Mouse (Mus musculus) hindbrain, embryonic 16.5 days (tissue): ENCODE data around the gene Gm21992. TPM values are rescaled to one million over a fixed set of nuclear protein-coding genes. Genes with fewer than 3 reads are reported as not detected.

Experiments used
- ATAC-seq: fragments of 200-750 bp; cut with Nextera tagmentation; 2 replicates; pipeline ENCODE4 v1.8.0; 2017; ENCODE audit warnings: moderate TSS enrichment, moderate library complexity
- H3K27ac ChIP-seq: fragments of 300-500 bp; sonication (generic); 2 replicates; pipeline ENCODE4 v1.5.1; 2014; ENCODE audit warnings: low read depth, mild to moderate bottlenecking, control low read depth, low read length, moderate library complexity
- H3K27me3 ChIP-seq: fragments of 300-500 bp; sonication (generic); replicated peaks from 2 replicates; pipeline ENCODE4 v1.6.1; 2014; ENCODE audit warnings: low read length; ENCODE audit not compliant: control insufficient read depth, insufficient read depth
- H3K36me3 ChIP-seq: fragments of 300-500 bp; sonication (generic); 2 replicates; pipeline ENCODE4 v1.6.1; 2014; ENCODE audit warnings: mild to moderate bottlenecking, low read length, moderate library complexity, mixed read lengths; ENCODE audit not compliant: control insufficient read depth, insufficient read depth
- H3K4me1 ChIP-seq: fragments of 300-500 bp; sonication (generic); 2 replicates; pipeline ENCODE4 v1.6.1; 2014; ENCODE audit warnings: low read depth, low read length; ENCODE audit not compliant: control insufficient read depth, insufficient read depth
- H3K4me2 ChIP-seq: fragments of 300-500 bp; sonication (generic); 2 replicates; pipeline ENCODE4 v1.6.1; 2014; ENCODE audit warnings: mild to moderate bottlenecking, low read length, control low read depth, moderate library complexity
- H3K4me3 ChIP-seq: fragments of 300-500 bp; sonication (generic); 2 replicates; pipeline ENCODE4 v1.5.1; 2014; ENCODE audit warnings: mild to moderate bottlenecking, low read length, control low read depth, moderate library complexity
- H3K9ac ChIP-seq: fragments of 300-500 bp; sonication (generic); 2 replicates; pipeline ENCODE4 v1.6.1; 2014; ENCODE audit warnings: low read depth, mild to moderate bottlenecking, control low read depth, low read length, moderate library complexity
- H3K9me3 ChIP-seq: fragments of 300-500 bp; sonication (generic); 2 replicates; pipeline ENCODE4 v1.6.1; 2014; ENCODE audit warnings: mild to moderate bottlenecking, low read length, moderate library complexity; ENCODE audit not compliant: control insufficient read depth
- WGBS: fragments of 180-500 bp; shearing (Covaris S2); extraction: QIAGEN DNeasy Blood & Tissue Kit; methylation state at CpG from one replicate; pipeline ENCODE4 v1.1.7; 2014; 5-methylcytosine and 5-hydroxymethylcytosine counted together
- polyA plus RNA-seq: library from polyadenylated mRNA; unstranded; fragments of >200 nt; fragmentation: Nextera tagmentation; extraction: Ambion mirVana; gene quantifications from 2 replicates; pipeline ENCODE4 v1.2.1, GENCODE M21; 2015

Gene Gm21992
- polyA plus RNA-seq, 1 experiment from 2014 or later, result 21.3 TPM

DNA sequence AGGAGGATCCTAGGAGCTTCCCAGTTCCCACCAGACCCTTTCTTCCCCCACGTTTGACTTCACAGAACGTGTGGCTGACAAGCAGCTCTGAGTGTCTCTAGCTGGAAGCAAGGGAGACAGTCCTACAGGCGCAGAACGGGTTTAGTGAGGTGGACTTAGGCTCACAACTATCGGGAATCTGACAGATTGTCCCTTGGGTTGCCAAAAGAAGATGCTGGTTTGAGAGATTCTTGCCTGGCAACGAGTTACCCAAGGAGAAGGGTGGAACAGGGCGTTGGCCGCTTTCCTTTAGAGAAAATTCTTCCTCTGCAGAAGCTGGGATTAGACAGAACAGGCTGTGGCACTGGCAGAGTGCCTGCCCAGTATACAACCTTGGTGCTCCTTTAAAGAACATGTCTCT is 112.6 kb downstream of the Gm21992 start:
- H3K9ac ChIP-seq, result peak overlapping the region; percentile 81
- H3K9me3 ChIP-seq, result no peaks in the 10 kb centered on the region
- H3K27me3 ChIP-seq, result no peaks in the 10 kb centered on the region
- peak overlapping the region; percentile 73 for H3K4me2 ChIP-seq
- H3K4me3 ChIP-seq, result peak overlapping the region; percentile 63
- no peaks in the 10 kb centered on the region for H3K36me3 ChIP-seq
- ATAC-seq, result peak; percentile 26; the same call in 1 of the 2 replicates
- WGBS, result 29% methylated on average over 8 of the region's 8 CpGs
- H3K27ac ChIP-seq, result peak overlapping the region; percentile 87
- H3K4me1 ChIP-seq, result peaks cover 8% of the 10 kb centered on the region

DNA sequence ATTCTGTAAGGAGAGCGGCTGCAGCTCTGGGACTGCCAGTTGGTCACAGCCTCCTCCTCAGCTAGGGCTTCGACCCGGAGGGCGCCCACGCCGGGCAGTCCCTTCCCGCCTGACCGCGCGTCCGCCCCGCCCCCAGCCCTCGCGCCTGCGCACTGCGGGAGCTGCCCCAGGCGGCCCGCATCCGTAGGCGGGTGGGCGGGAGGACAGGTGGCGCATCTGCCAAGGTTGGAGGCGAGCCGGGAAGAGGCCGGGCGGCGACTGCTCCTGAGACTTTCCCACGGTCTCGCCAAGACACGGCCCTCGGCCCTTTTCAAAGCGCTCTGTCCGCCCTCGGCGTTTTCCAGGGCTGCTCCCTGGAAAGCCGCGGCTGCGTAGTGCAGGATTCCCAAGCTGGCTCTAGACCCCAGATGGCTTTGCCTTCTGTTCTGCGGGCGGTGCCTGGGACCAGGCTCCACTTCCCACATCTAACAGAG is 113.2 kb downstream of the Gm21992 start, which contains the start of gene Gm960:
Gene Gm960, minus strand, starts transcription at position 464 of the 473 bp plus-strand sequence.
- under 1% methylated on average over 40 of the region's 40 CpGs for WGBS
- Histone ChIP-seq H3K9ac (peak within 1 kb of the TSS; percentile 81), H3K27ac (peak within 1 kb of the TSS; percentile 87), H3K4me1 (peaks cover 8% of the 10 kb centered on the region), H3K4me2 (peak within 1 kb of the TSS; percentile 73), H3K27me3 (no peaks in the 10 kb centered on the region), H3K36me3 (no peaks in the 10 kb centered on the region), H3K9me3 (no peaks in the 10 kb centered on the region), H3K4me3 (peak within 1 kb of the TSS; percentile 63)
- peak; percentile 94 for ATAC-seq

DNA sequence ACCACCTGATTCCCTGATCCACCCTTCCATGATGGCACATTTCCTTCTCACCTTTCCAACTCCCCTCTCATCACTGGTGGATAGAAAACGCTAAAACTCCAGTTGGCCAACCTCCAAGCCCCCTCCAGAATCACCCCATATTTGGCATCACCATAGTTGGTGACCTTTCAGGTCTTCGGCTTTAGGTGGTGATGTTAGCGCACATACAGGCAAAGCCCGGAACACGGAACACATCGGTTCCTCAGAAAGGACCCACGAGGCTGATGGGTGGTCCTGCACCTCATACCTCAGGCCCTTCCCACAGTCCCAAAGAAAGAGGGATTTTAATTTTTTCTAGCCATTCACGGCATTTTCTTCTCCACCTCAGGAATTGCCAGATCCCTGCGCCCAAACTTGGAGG is 113.7 kb downstream of the Gm21992 start:
- ATAC-seq, result peak; percentile 69; the same call in 1 of the 2 replicates
- Histone ChIP-seq H3K27me3 (no peaks in the 10 kb centered on the region), H3K9ac (peak overlapping the region; percentile 81), H3K9me3 (no peaks in the 10 kb centered on the region), H3K36me3 (no peaks in the 10 kb centered on the region), H3K4me2 (peak overlapping the region; percentile 73), H3K4me1 (peaks cover 8% of the 10 kb centered on the region), H3K27ac (peak overlapping the region; percentile 87), H3K4me3 (peak overlapping the region; percentile 63)
- 74% methylated on average over 9 of the region's 9 CpGs for WGBS

- H3K36me3 ChIP-seq, result no peaks in the 10 kb centered on the region
- H3K27ac ChIP-seq, result no peak overlapping the region
- no peak overlapping the region for H3K4me2 ChIP-seq
- H3K9me3 ChIP-seq, result no peaks in the 10 kb centered on the region
- no peak for ATAC-seq
- H3K4me3 ChIP-seq, result no peak overlapping the region
- H3K9ac ChIP-seq, result no peak overlapping the region
- no peaks in the 10 kb centered on the region for H3K27me3 ChIP-seq
- H3K4me1 ChIP-seq, result peaks cover 8% of the 10 kb centered on the region
- WGBS, result 89% methylated on average over 3 of the region's 3 CpGs
These were observed 114.3 kb downstream of the Gm21992 start for GRCm38 (mm10) chr19:4697121-4697520.

DNA sequence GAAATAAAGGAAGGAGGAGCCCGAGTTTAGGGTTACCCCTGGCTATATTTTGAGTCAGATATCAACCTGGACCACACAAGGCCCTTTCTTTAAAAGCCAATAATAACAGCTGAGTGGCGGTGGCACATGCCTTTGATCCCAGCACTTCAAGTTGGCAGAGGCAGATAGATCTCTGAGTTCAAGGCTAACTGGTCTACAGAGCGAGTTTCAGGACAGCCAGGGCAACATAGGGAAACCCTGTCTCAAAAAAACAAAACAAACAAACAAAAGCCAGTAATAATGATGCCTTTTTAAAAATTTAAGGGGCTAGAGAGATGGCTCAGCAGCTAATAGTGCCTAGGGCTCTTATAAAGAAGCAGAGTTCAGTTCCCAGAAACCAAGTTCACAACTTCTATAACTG is 117.1 kb downstream of the Gm21992 start:
- no peak for ATAC-seq
- Histone ChIP-seq H3K9me3 (no peaks in the 10 kb centered on the region), H3K36me3 (no peaks in the 10 kb centered on the region), H3K27me3 (no peaks in the 10 kb centered on the region), H3K27ac (no peak overlapping the region), H3K4me1 (peaks cover 8% of the 10 kb centered on the region), H3K9ac (no peak overlapping the region), H3K4me2 (no peak overlapping the region), H3K4me3 (no peak overlapping the region)
- 56% methylated on average over 3 of the region's 3 CpGs for WGBS

Other genes starting within 250 kb of the Gm21992 start
- gene Lrfn4, start 195.9 kb downstream of the Gm21992 start, polyA plus RNA-seq, result 8.0 and 10.5 TPM in 2 replicates
- 51.8 and 54.8 TPM in 2 replicates for gene Rce1, start 186.0 kb downstream of the Gm21992 start, polyA plus RNA-seq
- gene Gm960, start 112.9 kb downstream of the Gm21992 start, polyA plus RNA-seq, result 5.2 and 6.7 TPM in 2 replicates
- 21.7 and 31.4 TPM in 2 replicates for gene Sptbn2, start 100.4 kb downstream of the Gm21992 start, polyA plus RNA-seq
- 124 and 127 TPM in 2 replicates for gene Rbm4b, start 55.1 kb downstream of the Gm21992 start, polyA plus RNA-seq
- 67.2 and 73.6 TPM in 2 replicates for gene Rbm4, start 17.7 kb downstream of the Gm21992 start, polyA plus RNA-seq
- 59.5 and 65.0 TPM in 2 replicates for gene Rbm14, start within 50 bp of the Gm21992 start, polyA plus RNA-seq
- gene Ccs, start 27.7 kb upstream of the Gm21992 start, polyA plus RNA-seq, result 38.4 and 43.0 TPM in 2 replicates
- gene Ccdc87, start 27.8 kb upstream of the Gm21992 start, polyA plus RNA-seq, result 0.57 and 0.74 TPM in 2 replicates
- gene Ctsf, start 43.5 kb upstream of the Gm21992 start, polyA plus RNA-seq, result 87.0 and 90.1 TPM in 2 replicates
- gene Actn3, start 66.3 kb upstream of the Gm21992 start, polyA plus RNA-seq, result 2.7 and 3.5 TPM in 2 replicates
- 22.5 and 23.4 TPM in 2 replicates for gene Zdhhc24, start 67.1 kb upstream of the Gm21992 start, polyA plus RNA-seq
- gene Bbs1, start 95.0 kb upstream of the Gm21992 start, polyA plus RNA-seq, result 8.1 and 8.8 TPM in 2 replicates
- gene Dpp3, start 116.7 kb upstream of the Gm21992 start, polyA plus RNA-seq, result 102 and 115 TPM in 2 replicates
- 13.5 and 14.6 TPM in 2 replicates for gene Peli3, start 131.5 kb upstream of the Gm21992 start, polyA plus RNA-seq
- gene Mrpl11, start 150.5 kb upstream of the Gm21992 start, polyA plus RNA-seq, result 91.6 and 106 TPM in 2 replicates
- 0.41 and 0.47 TPM in 2 replicates for gene Npas4, start 178.7 kb upstream of the Gm21992 start, polyA plus RNA-seq
- gene Slc29a2, start 212.2 kb upstream of the Gm21992 start, polyA plus RNA-seq, result 15.0 and 16.6 TPM in 2 replicates
- 116 and 133 TPM in 2 replicates for gene B4gat1, start 227.2 kb upstream of the Gm21992 start, polyA plus RNA-seq
- 2.4 and 3.1 TPM in 2 replicates for gene AC124502.3, start 227.3 kb upstream of the Gm21992 start, polyA plus RNA-seq
- 25.6 and 26.6 TPM in 2 replicates for gene Brms1, start 229.7 kb upstream of the Gm21992 start, polyA plus RNA-seq
- 0.64 and 0.72 TPM in 2 replicates for gene Rin1, start 238.9 kb upstream of the Gm21992 start, polyA plus RNA-seq